Mouse (Mus musculus) thymus, adult 2 months (tissue): ENCODE results near the gene Phactr1.

ENCODE experiments used
- CTCF ChIP-seq: fragments of 200-500 bp; IDR thresholded peaks from 2 replicates; pipeline ENCODE4 v1.5.1; 2012; ENCODE audit warnings: mild to moderate bottlenecking, control low read depth, low read length, moderate library complexity, borderline replicate concordance; ENCODE audit not compliant: control insufficient read depth, poor library complexity, insufficient read depth; ENCODE audit errors: extremely low read depth
- POLR2A ChIP-seq: fragments of 200-500 bp; IDR thresholded peaks from 2 replicates; pipeline ENCODE4 v1.6.1; 2012; ENCODE audit warnings: mild to moderate bottlenecking, low read length, control low read depth, moderate library complexity; ENCODE audit not compliant: control insufficient read depth, poor library complexity, insufficient read depth; ENCODE audit errors: extremely low read depth

GRCm38 (mm10) chr13:43085226-43085625, 404.8 kb downstream of the Phactr1 start:
- TF ChIP-seq CTCF (no peak), POLR2A (no peak)
